Mouse (Mus musculus) midbrain, embryonic 16.5 days (tissue): ENCODE results near the gene Dis3l. TPM values are rescaled to one million over a fixed set of nuclear protein-coding genes. Genes with fewer than 3 reads are reported as not detected.

Source experiments
- ATAC-seq: fragments of 200-750 bp; cut with Nextera tagmentation; 2 replicates; pipeline ENCODE4 v1.8.0; 2017; ENCODE audit warnings: moderate TSS enrichment
- H3K27ac ChIP-seq: fragments of 300-500 bp; sonication (generic); 2 replicates; pipeline ENCODE4 v1.5.1; 2014; ENCODE audit warnings: mild to moderate bottlenecking, low read length, mixed read lengths
- H3K27me3 ChIP-seq: fragments of 300-500 bp; sonication (generic); 2 replicates; pipeline ENCODE4 v1.6.1; 2014; ENCODE audit warnings: low read depth, low read length, mixed read lengths; ENCODE audit not compliant: control insufficient read depth, insufficient read depth
- H3K36me3 ChIP-seq: fragments of 300-500 bp; sonication (generic); 2 replicates; pipeline ENCODE4 v1.6.1; 2014; ENCODE audit warnings: mild to moderate bottlenecking, low read length, moderate library complexity, mixed read lengths; ENCODE audit not compliant: control insufficient read depth, insufficient read depth
- H3K4me1 ChIP-seq: fragments of 300-500 bp; sonication (generic); 2 replicates; pipeline ENCODE4 v1.6.1; 2014; ENCODE audit warnings: mild to moderate bottlenecking, low read length, mixed read lengths; ENCODE audit not compliant: control insufficient read depth, insufficient read depth
- H3K4me2 ChIP-seq: fragments of 300-500 bp; sonication (generic); 2 replicates; pipeline ENCODE4 v1.6.1; 2014; ENCODE audit warnings: mild to moderate bottlenecking, low read length, mixed read lengths
- H3K4me3 ChIP-seq: fragments of 300-500 bp; sonication (generic); 2 replicates; pipeline ENCODE4 v1.5.1; 2014; ENCODE audit warnings: low read depth, mild to moderate bottlenecking, low read length, moderate library complexity, mixed read lengths
- H3K9ac ChIP-seq: fragments of 300-500 bp; sonication (generic); 2 replicates; pipeline ENCODE4 v1.6.1; 2014; ENCODE audit warnings: low read depth, low read length, mixed read lengths
- H3K9me3 ChIP-seq: fragments of 300-500 bp; sonication (generic); replicated peaks from 2 replicates; pipeline ENCODE4 v1.6.1; 2014; ENCODE audit warnings: mild to moderate bottlenecking, low read length, mixed read lengths; ENCODE audit not compliant: control insufficient read depth, poor library complexity, severe bottlenecking
- WGBS: fragments of 180-500 bp; shearing (Covaris S2); extraction: QIAGEN DNeasy Blood & Tissue Kit; methylation state at CpG from one replicate; pipeline ENCODE4 v1.1.7; 2014; 5-methylcytosine and 5-hydroxymethylcytosine counted together
- polyA plus RNA-seq: library from polyadenylated mRNA; unstranded; fragments of >200 nt; fragmentation: Nextera tagmentation; extraction: Ambion mirVana; gene quantifications from 2 replicates; pipeline ENCODE4 v1.2.1, GENCODE M21; 2015

Gene Dis3l
- polyA plus RNA-seq, 1 experiment from 2014 or later: 23.7 TPM

DNA sequence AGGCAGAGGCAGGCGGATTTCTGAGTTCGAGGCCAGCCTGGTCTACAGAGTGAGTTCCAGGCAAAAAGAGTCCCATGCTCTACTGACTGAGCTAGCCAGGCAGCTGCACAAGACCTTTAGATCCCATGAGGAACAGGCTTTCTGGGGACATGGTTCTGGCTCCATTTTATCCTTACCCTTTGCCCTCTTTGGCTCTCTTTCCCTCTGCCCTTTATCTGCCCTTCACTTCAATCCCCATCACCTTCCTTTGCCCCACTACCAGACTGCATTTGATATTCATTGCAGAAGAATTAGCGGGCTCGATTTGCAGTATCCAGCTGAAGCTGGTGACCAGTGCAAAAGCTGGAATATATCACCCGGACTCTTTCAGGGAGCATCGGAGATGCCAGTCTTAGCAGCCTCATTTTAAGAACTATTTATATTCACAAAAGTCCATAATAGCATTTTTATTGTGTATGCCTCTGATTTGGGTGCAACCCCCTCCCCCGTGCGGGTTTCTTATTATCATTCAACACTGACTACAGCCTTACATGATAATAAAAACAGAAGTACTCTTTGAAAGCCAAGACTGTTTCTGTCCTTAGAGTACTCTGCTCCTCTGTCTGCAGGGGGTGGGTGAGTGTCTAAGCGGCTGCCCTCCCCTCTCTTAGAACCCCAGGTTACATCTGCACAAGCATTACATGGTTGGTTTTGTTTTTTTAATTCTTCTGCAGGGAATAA is 20.3 kb upstream of the Dis3l start:
- Histone ChIP-seq H3K36me3 (no peaks in the 10 kb centered on the region), H3K9ac (no peak overlapping the region), H3K4me1 (no peaks in the 10 kb centered on the region), H3K4me3 (no peak overlapping the region), H3K4me2 (no peak overlapping the region), H3K9me3 (no peaks in the 10 kb centered on the region), H3K27me3 (no peaks in the 10 kb centered on the region), H3K27ac (no peak overlapping the region)
- no peak for ATAC-seq
- 84% methylated on average over 9 of the region's 9 CpGs for WGBS

DNA sequence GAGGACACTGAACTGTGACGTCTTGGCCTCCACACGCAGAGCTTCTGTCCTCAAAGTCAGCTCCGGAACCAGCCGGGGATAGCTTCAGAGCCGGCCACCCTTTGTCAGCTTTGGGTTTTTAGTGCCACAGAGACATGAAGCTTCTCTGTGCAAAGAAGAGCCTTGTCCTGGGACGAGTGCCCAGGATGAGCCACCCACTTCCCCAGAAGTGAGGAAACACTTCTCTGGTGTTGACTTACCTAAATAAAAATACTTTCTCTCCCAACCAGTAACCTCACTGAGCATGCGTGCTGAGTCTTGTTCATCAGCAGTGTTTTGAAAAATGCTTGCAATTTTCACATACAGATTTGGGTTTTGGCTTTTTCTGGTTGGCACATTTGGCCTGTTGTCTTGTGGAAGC is 14.5 kb upstream of the Dis3l start:
- no peak for ATAC-seq
- H3K27ac ChIP-seq: no peak overlapping the region
- no peaks in the 10 kb centered on the region for H3K9me3 ChIP-seq
- 89% methylated on average over 7 of the region's 7 CpGs for WGBS
- H3K4me3 ChIP-seq: no peak overlapping the region
- no peak overlapping the region for H3K4me2 ChIP-seq
- H3K4me1 ChIP-seq: no peaks in the 10 kb centered on the region
- H3K27me3 ChIP-seq: no peaks in the 10 kb centered on the region
- H3K9ac ChIP-seq: no peak overlapping the region
- no peaks in the 10 kb centered on the region for H3K36me3 ChIP-seq

DNA sequence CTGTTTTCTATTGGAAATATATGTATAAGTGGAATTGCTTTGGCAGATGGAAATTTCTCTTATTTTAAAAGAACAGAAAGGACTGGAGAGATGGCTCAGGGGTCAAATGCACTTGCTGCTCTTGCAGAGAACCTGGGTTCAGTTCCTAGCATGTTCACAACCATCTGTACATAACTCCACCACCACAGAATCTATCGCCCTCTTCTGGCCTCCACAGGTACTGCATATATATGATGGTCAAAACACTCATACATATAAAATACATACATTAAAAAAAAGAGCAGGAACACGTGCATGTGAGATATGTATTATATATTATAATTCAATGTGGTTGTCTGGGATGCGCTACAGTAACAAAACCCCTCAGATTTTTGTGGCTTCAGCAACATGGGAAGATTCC is 10.1 kb upstream of the Dis3l start:
- H3K27ac ChIP-seq: no peak overlapping the region
- H3K36me3 ChIP-seq: no peaks in the 10 kb centered on the region
- H3K4me2 ChIP-seq: no peak overlapping the region
- no peak for ATAC-seq
- no peak overlapping the region for H3K9ac ChIP-seq
- no peak overlapping the region for H3K4me3 ChIP-seq
- 53% methylated on average over 3 of the region's 3 CpGs for WGBS
- H3K9me3 ChIP-seq: no peaks in the 10 kb centered on the region
- H3K4me1 ChIP-seq: peaks cover 4% of the 10 kb centered on the region
- H3K27me3 ChIP-seq: no peaks in the 10 kb centered on the region

DNA sequence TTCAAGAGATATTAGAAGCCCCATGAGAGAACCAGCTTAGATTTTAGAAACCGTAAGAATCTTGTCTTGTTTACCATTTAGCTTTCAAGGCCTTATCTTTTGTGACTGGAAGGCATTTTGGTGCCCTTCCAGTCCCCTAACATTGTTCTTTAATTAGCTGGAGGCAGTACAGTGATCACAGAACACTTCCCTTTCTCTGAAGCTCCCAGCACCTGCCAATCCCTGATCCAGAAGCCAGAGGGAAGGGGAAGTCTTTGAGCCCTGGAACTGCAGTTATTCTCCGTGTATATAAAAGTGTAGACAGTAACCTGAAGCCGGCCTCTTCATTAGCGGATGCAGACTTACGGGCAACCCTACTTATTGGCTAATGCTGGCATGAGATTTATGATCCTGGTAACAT is 8.4 kb upstream of the Dis3l start:
- no peak for ATAC-seq
- Histone ChIP-seq H3K4me3 (no peak overlapping the region), H3K4me2 (no peak overlapping the region), H3K9ac (no peak overlapping the region), H3K27me3 (no peaks in the 10 kb centered on the region), H3K9me3 (no peaks in the 10 kb centered on the region), H3K4me1 (peaks cover 4% of the 10 kb centered on the region), H3K36me3 (no peaks in the 10 kb centered on the region), H3K27ac (no peak overlapping the region)
- 49% methylated on average over 5 of the region's 5 CpGs for WGBS

DNA sequence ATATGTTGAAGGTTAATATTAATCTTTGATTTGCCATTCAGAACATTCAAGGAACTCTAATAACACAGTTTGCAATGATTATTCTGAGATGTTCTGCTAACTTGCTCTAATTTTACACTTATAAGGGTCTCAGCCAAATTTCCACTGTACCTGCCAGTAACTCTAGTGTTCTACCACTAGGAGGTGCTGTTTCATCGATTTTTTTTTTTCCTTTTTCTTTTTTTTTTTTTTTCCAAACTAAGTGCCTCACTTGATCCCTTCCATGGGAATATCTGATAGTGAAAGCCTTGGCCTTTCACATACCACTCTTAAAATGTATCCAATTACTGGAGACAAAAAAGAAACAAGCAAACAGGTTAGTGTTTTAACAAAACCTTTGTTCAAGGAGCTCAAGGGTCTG is 6.3 kb upstream of the Dis3l start:
- no peaks in the 10 kb centered on the region for H3K9me3 ChIP-seq
- no peak overlapping the region for H3K4me3 ChIP-seq
- 0% methylated on average over 1 of the region's 1 CpGs for WGBS
- no peaks in the 10 kb centered on the region for H3K27me3 ChIP-seq
- H3K4me1 ChIP-seq: peaks cover 4% of the 10 kb centered on the region
- no peaks in the 10 kb centered on the region for H3K36me3 ChIP-seq
- H3K4me2 ChIP-seq: no peak overlapping the region
- H3K27ac ChIP-seq: no peak overlapping the region
- H3K9ac ChIP-seq: no peak overlapping the region
- no peak for ATAC-seq

DNA sequence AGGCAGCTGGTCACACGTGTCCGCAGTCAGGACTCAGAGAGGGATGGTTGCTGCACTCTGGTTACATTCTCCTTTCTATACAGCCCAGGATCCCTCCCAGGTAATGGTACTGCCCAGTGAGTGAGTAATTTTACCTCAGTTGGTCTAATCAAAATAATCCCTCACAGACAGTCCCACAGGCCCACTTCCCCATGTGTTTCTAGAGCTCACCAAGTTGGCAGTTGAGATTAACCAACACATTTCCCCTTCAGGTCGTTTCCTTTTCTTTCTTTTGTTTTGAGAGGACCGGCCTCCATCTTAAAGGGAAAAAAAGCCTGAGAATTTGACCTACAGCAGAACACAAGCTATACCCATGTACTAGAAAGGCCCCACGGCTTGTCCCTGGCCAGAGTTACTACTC is 4.8 kb upstream of the Dis3l start:
- no peak for ATAC-seq
- WGBS: 60% methylated on average over 5 of the region's 5 CpGs
- no peak overlapping the region for H3K9ac ChIP-seq
- no peak overlapping the region for H3K4me3 ChIP-seq
- no peaks in the 10 kb centered on the region for H3K36me3 ChIP-seq
- H3K4me2 ChIP-seq: no peak overlapping the region
- H3K9me3 ChIP-seq: no peaks in the 10 kb centered on the region
- H3K4me1 ChIP-seq: peaks cover 7% of the 10 kb centered on the region
- no peak overlapping the region for H3K27ac ChIP-seq
- H3K27me3 ChIP-seq: no peaks in the 10 kb centered on the region

DNA sequence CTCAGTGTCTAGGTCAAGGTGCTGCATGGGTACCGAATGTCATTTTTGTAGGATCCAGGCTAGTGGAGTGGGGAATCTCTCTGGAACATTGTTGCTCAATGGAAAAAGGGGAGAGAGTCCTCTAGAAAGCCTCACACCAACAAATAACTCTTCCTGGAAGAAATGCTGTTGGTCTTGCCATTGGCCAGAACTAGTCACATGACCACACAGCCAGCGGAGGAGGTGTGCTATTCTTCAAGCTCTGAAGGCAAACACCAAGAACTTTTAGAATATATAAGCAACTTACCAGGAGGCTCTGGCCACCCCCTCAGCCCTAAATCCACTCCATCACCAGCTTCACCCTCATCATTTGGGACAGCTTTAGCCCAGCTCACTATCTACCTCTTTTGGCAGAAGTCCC is 2.6 kb upstream of the Dis3l start:
- ATAC-seq: no peak
- Histone ChIP-seq H3K4me2 (no peak overlapping the region), H3K9me3 (no peaks in the 10 kb centered on the region), H3K27me3 (no peaks in the 10 kb centered on the region), H3K27ac (no peak overlapping the region), H3K4me3 (no peak overlapping the region), H3K4me1 (peaks cover 17% of the 10 kb centered on the region), H3K9ac (no peak overlapping the region), H3K36me3 (no peaks in the 10 kb centered on the region)
- 87% methylated on average over 2 of the region's 2 CpGs for WGBS

DNA sequence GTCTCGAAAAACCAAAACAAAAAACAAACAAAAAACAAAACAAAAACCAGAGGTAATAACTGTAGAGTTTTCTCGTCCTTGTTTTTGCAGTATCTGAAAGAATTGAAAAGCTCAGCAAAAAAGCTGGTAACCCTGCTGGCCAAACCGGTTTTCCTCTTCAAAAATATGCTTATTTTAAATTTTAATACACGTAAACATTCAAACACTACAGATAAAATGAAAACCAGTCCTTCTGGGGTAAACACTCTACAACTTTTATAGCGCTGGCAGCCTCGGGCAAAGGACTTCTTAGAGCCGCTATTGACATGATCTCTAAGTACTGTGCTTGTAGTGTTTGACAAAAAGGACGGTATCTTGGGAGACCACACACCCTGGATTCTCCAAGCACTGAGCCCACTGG is 583 bp upstream of the Dis3l start:
- Histone ChIP-seq H3K27me3 (no peaks in the 10 kb centered on the region), H3K27ac (peak overlapping the region; percentile 99), H3K9me3 (no peaks in the 10 kb centered on the region), H3K36me3 (no peaks in the 10 kb centered on the region; the same call in 1 of the 2 replicates), H3K4me1 (peaks cover 17% of the 10 kb centered on the region), H3K4me2 (peak overlapping the region; percentile 82), H3K4me3 (no peak overlapping the region; the same call in 1 of the 2 replicates), H3K9ac (no peak overlapping the region)
- 89% methylated on average over 8 of the region's 8 CpGs for WGBS
- no peak for ATAC-seq

DNA sequence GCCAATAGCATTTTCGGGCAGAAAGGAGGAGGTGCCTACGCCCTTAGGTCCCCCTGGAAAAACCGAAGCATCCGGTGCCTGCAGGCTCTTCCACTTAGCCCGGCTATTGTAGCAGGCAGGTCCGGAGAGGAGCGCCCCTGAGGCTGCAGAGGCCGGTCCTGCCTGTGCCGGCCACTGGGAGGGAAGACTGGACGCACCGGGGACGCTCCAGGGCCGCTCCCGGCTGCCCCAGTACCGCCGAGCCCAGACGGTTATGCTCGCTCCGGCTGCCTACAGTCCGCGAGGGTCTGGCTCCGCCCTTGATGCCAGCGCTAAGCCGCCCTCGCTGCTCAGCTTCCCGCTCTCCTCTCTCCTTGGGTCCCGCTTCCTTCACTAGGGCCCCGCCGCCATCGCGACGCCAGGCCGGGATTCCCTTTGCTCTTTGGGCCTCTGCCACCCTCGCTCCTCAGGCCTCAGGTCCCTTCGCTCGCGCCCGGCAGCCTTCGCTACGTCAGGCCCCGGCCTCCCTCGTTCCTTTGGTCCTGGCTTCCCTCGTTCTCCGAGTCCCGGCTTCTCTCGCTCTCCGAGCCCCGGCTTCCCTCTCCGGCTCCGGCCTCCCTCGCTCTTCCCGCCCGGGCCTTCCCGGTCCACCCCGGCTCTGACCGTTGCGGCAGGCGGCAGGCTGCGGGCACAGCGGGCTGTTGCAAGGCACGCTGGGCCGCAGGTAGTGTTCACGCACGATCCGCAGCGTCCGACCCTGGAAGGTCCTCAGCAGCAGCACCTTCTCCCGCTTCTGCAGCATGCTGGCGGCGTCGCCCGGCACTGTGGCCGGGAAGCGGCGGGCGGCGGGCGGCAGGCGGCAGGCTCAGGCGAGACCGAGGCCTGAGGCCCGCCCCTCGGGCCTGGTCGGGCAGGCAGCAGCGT is 486 bp downstream of the Dis3l start:
- under 1% methylated on average over 77 of the region's 85 CpGs for WGBS
- peak overlapping the region; percentile 65 for H3K4me3 ChIP-seq
- peaks cover 17% of the 10 kb centered on the region for H3K4me1 ChIP-seq
- no peaks in the 10 kb centered on the region for H3K9me3 ChIP-seq
- H3K4me2 ChIP-seq: peak overlapping the region; percentile 82
- peak; percentile 93 for ATAC-seq
- peak overlapping the region; percentile 100 for H3K9ac ChIP-seq
- peaks cover 2% of the 10 kb centered on the region; the same call in 1 of the 2 replicates for H3K36me3 ChIP-seq
- H3K27ac ChIP-seq: peak overlapping the region; percentile 99
- H3K27me3 ChIP-seq: no peaks in the 10 kb centered on the region
